ENCODE assay signal across 18 mouse cellular contexts in genomic region chr2:34958036-34958435, GRCm38 (mm10). TPM values are rescaled to one million over a fixed set of nuclear protein-coding genes. Genes with fewer than 3 reads are reported as not detected.
DNase-seq lines count a peak whose midpoint lies in the region; ATAC-seq and TF ChIP-seq lines count a peak whose summit lies in the region.
"Had no signal": no experiment of that assay in that cellular context is flagged by ENCODE, and none has a peak within 500 bp of the region (broad histone marks: within the 10 kb centered on the region; RNA-seq: fewer than 3 reads in every experiment).

No protein-coding gene starts in this region.

- intact Hi-C loops in left cerebral cortex, postnatal 10 days (cut with DNase I) = no loop called here

- H3K27ac ChIP-seq in spleen, adult 2 months (ENCODE audit: insufficient read depth, low read length) = peak overlapping the region; percentile 77
- no peak overlapping the region for H3K27ac ChIP-seq in hindbrain, embryonic 13.5 days
- H3K27ac ChIP-seq: forebrain, embryonic 15.5 days; gastrocnemius, adult 2 months; hindbrain, embryonic 15.5 days; limb, embryonic 12.5 days; midbrain, embryonic 12.5 days; neural tube, embryonic 12.5 days; stomach, embryonic 15.5 days had no signal

- DNase-seq in spleen, adult 2 months (ENCODE audit: low read depth in 1 of 2, low spot score in 2 of 2) = peak in 1 of 2 experiments; percentile 49
- no peak for DNase-seq in spleen, postnatal 36 days (ENCODE audit: low spot score in 2 of 2)
- peak; percentile 13 for DNase-seq in Patski (ENCODE audit: low read depth, low spot score)
- peak; percentile 63 to 74 for DNase-seq in monocyte, adult 2 months (ENCODE audit: low read depth in 1 of 2, low spot score in 2 of 2)
- no peak for DNase-seq in frontal cortex, postnatal 14 days (ENCODE audit: low spot score in 2 of 2)
- DNase-seq in left cerebral cortex, postnatal 10 days (ENCODE audit: extremely low spot score in 1 of 2, low spot score in 2 of 2) = no peak
- DNase-seq: adrenal gland, postnatal 10 days; cerebellum, adult 18-20 months; gastrocnemius, adult 2 months; kidney, adult 8-10 months; right cerebral cortex, postnatal 4 days had no signal

- 40% methylated on average over 7 of the region's 7 CpGs for WGBS in spleen, adult 2 months
- 80% methylated on average over 7 of the region's 7 CpGs for WGBS in hindbrain, embryonic 13.5 days

- in situ Hi-C loops in Patski (cut with MboI; ENCODE audit: low pct_unique_long_range_greater_than_20kb) = no loop called here

- H3K4me3 ChIP-seq in spleen, adult 2 months (ENCODE audit: extremely low read depth, insufficient read depth, insufficient read length) = peak overlapping the region; percentile 16; the same call in 1 of the 2 replicates
- H3K4me3 ChIP-seq in hindbrain, embryonic 13.5 days = no peak overlapping the region
- H3K4me3 ChIP-seq: forebrain, embryonic 15.5 days; gastrocnemius, adult 2 months; hindbrain, embryonic 15.5 days; limb, embryonic 12.5 days; midbrain, embryonic 12.5 days; neural tube, embryonic 12.5 days; stomach, embryonic 15.5 days had no signal

- H3K9ac ChIP-seq in hindbrain, embryonic 13.5 days = no peak overlapping the region
- H3K9ac ChIP-seq: forebrain, embryonic 15.5 days; hindbrain, embryonic 15.5 days; limb, embryonic 12.5 days; midbrain, embryonic 12.5 days; neural tube, embryonic 12.5 days; stomach, embryonic 15.5 days had no signal

- no peaks in the 10 kb centered on the region for H3K27me3 ChIP-seq in spleen, adult 2 months (ENCODE audit: control insufficient read depth, insufficient read depth, low read length)
- H3K27me3 ChIP-seq in Patski = no peaks in the 10 kb centered on the region
- peaks cover 7% of the 10 kb centered on the region for H3K27me3 ChIP-seq in hindbrain, embryonic 13.5 days
- H3K27me3 ChIP-seq: forebrain, embryonic 15.5 days; hindbrain, embryonic 15.5 days; stomach, embryonic 15.5 days had no signal

- no peak for TF ChIP-seq POLR2A in spleen, adult 2 months (IDR thresholded peaks at IDR 0.05; ENCODE audit: low read depth, low read length)

- H3K36me3 ChIP-seq in spleen, adult 2 months (ENCODE audit: control insufficient read depth, insufficient read depth, low read length) = peaks cover 3% of the 10 kb centered on the region; the same call in 1 of the 2 replicates
- no peaks in the 10 kb centered on the region for H3K36me3 ChIP-seq in hindbrain, embryonic 13.5 days
- H3K36me3 ChIP-seq: forebrain, embryonic 15.5 days; hindbrain, embryonic 15.5 days; limb, embryonic 12.5 days; midbrain, embryonic 12.5 days; neural tube, embryonic 12.5 days; stomach, embryonic 15.5 days had no signal

- H3K4me1 ChIP-seq in spleen, adult 2 months (ENCODE audit: control insufficient read depth, insufficient read depth, insufficient read length) = peaks cover 44% of the 10 kb centered on the region
- peaks cover 7% of the 10 kb centered on the region; the same call in 1 of the 2 replicates for H3K4me1 ChIP-seq in hindbrain, embryonic 13.5 days (replicated peaks)
- H3K4me1 ChIP-seq: neural tube, embryonic 12.5 days had no signal

- CTCF ChIA-PET in Patski (lab: Charles Lee) = no interaction called here

- TF ChIP-seq CTCF in spleen, adult 2 months (IDR thresholded peaks at IDR 0.05; ENCODE audit: extremely low read depth, insufficient read depth, insufficient read length, insufficient replicate concordance) = no peak
- TF ChIP-seq CTCF in Patski (IDR thresholded peaks at IDR 0.05) = no peak

- POLR2A ChIA-PET in Patski (lab: Charles Lee) = interaction anchor here (0.7 kb wide), 1 partner anchor 138 kb away, joined by 5 read pairs; no protein-coding TSS in a partner anchor

- ATAC-seq in Patski = no peak
- no peak for ATAC-seq in hindbrain, embryonic 13.5 days (ENCODE audit: low FRiP score)
- ATAC-seq: forebrain, embryonic 15.5 days had no signal

- H3K4me2 ChIP-seq in hindbrain, embryonic 13.5 days = no peak overlapping the region
- H3K4me2 ChIP-seq: forebrain, embryonic 15.5 days; hindbrain, embryonic 15.5 days; limb, embryonic 12.5 days; midbrain, embryonic 12.5 days; neural tube, embryonic 12.5 days; stomach, embryonic 15.5 days had no signal

- no peaks in the 10 kb centered on the region for H3K9me3 ChIP-seq in hindbrain, embryonic 13.5 days
- H3K9me3 ChIP-seq: forebrain, embryonic 15.5 days; hindbrain, embryonic 15.5 days; limb, embryonic 12.5 days; midbrain, embryonic 12.5 days; neural tube, embryonic 12.5 days; stomach, embryonic 15.5 days had no signal

RNA-seq across cellular contexts. Expression of gene Traf1, which starts 3.5 kb away (rescaled TPM):
- polyA plus RNA-seq in spleen, adult 2 months (2012; rRNA removed) = 64.4 and 72.8 TPM in 2 replicates
- 0.19 TPM for polyA plus RNA-seq in Patski (2021)
- polyA plus RNA-seq in hindbrain, embryonic 13.5 days (2015; fragmentation: Nextera tagmentation; extraction: Ambion mirVana) = 0.73 and 1.9 TPM in 2 replicates
- under 1 TPM; 0.36 to 0.53 TPM for total RNA-seq in left cerebral cortex, postnatal 10 days (2021)

RNA-seq across cellular contexts. Expression of gene Phf19, which starts 44.2 kb away (rescaled TPM):
- 3.7 and 4.7 TPM in 2 replicates for polyA plus RNA-seq in spleen, adult 2 months (2012; rRNA removed)
- 0.99 TPM for polyA plus RNA-seq in Patski (2021)
- polyA plus RNA-seq in hindbrain, embryonic 13.5 days (2015; fragmentation: Nextera tagmentation; extraction: Ambion mirVana) = 1.1 and 1.3 TPM in 2 replicates
- 1 to 10 TPM; 1.3 to 1.8 TPM for total RNA-seq in left cerebral cortex, postnatal 10 days (2021)

Comparison
In these comparisons a context has a peak if more than half of its experiments do, and no peak if none do; other contexts are left out.
1. DNase-seq: peak in Patski (single experiment) and monocyte, adult 2 months (2 of 2); none in spleen, postnatal 36 days (0 of 2), frontal cortex, postnatal 14 days (0 of 2) and left cerebral cortex, postnatal 10 days (0 of 2).
2. RNA of gene Traf1, which starts 3.5 kb away (polyA plus RNA-seq): 64.4 to 72.8 TPM in spleen, adult 2 months; 0.73 to 1.9 TPM in hindbrain, embryonic 13.5 days and 0.19 TPM in Patski (single experiment); every median in the first group is over 10 times any median in the second.